13 mouse cellular contexts compared by ENCODE assay signal in genomic region chr10:62294112-62294511, GRCm38 (mm10). TPM values are rescaled to one million over a fixed set of nuclear protein-coding genes. Genes with fewer than 3 reads are reported as not detected.
DNase-seq lines count a peak whose midpoint lies in the region; ATAC-seq and TF ChIP-seq lines count a peak whose summit lies in the region.
"Had no signal": no experiment of that assay in that cellular context is flagged by ENCODE, and none has a peak within 500 bp of the region (broad histone marks: within the 10 kb centered on the region; RNA-seq: fewer than 3 reads in every experiment).

No protein-coding gene starts in this region.

- H3K36me3 ChIP-seq in embryonic facial prominence, embryonic 13.5 days, result peaks cover 73% of the 10 kb centered on the region
- peaks cover 22% of the 10 kb centered on the region for H3K36me3 ChIP-seq in embryonic facial prominence, embryonic 10.5 days (replicated peaks)
- peaks cover 35% of the 10 kb centered on the region; the same call in 1 of the 2 replicates for H3K36me3 ChIP-seq in kidney, embryonic 14.5 days (ENCODE audit: control insufficient read depth, insufficient read depth, low read length)

- no peak overlapping the region for H3K4me2 ChIP-seq in embryonic facial prominence, embryonic 13.5 days
- no peak overlapping the region for H3K4me2 ChIP-seq in kidney, embryonic 14.5 days (replicated peaks; ENCODE audit: low read depth, low read length)
- H3K4me2 ChIP-seq: liver, embryonic 12.5 days had no signal

- no peak overlapping the region for H3K27ac ChIP-seq in embryonic facial prominence, embryonic 13.5 days
- H3K27ac ChIP-seq in embryonic facial prominence, embryonic 10.5 days (replicated peaks), result no peak overlapping the region
- 0 out of 2 replicates have a peak overlapping the region, but pooled peaks have one; percentile 28 for H3K27ac ChIP-seq in cortical plate, adult 2 months (ENCODE audit: insufficient read depth, low read length)
- H3K27ac ChIP-seq in kidney, embryonic 14.5 days (ENCODE audit: low read depth, low read length), result no peak overlapping the region
- H3K27ac ChIP-seq: liver, embryonic 12.5 days had no signal

- TF ChIP-seq CTCF in cortical plate, adult 2 months (IDR thresholded peaks at IDR 0.05; ENCODE audit: extremely low read depth, insufficient read depth, low read length), result no peak

- WGBS in embryonic facial prominence, embryonic 13.5 days, result 69% methylated on average over 4 of the region's 4 CpGs
- 84% methylated on average over 4 of the region's 4 CpGs for WGBS in embryonic facial prominence, embryonic 10.5 days
- WGBS in kidney, embryonic 14.5 days, result 89% methylated on average over 4 of the region's 4 CpGs

- TF ChIP-seq POLR2A in cortical plate, adult 2 months (IDR thresholded peaks at IDR 0.05; ENCODE audit: extremely low read depth, insufficient read depth, low read length), result no peak

- no peaks in the 10 kb centered on the region for H3K4me1 ChIP-seq in embryonic facial prominence, embryonic 13.5 days
- H3K4me1 ChIP-seq in embryonic facial prominence, embryonic 10.5 days, result peaks cover 7% of the 10 kb centered on the region; the same call in 1 of the 2 replicates
- peaks cover 5% of the 10 kb centered on the region; the same call in 1 of the 2 replicates for H3K4me1 ChIP-seq in cortical plate, adult 2 months (ENCODE audit: control insufficient read depth, insufficient read depth, low read length)
- no peaks in the 10 kb centered on the region for H3K4me1 ChIP-seq in kidney, embryonic 14.5 days (ENCODE audit: control insufficient read depth, insufficient read depth, low read length)
- H3K4me1 ChIP-seq: liver, embryonic 12.5 days had no signal

- no peaks in the 10 kb centered on the region for H3K9me3 ChIP-seq in embryonic facial prominence, embryonic 13.5 days
- no peaks in the 10 kb centered on the region for H3K9me3 ChIP-seq in embryonic facial prominence, embryonic 10.5 days
- no peaks in the 10 kb centered on the region for H3K9me3 ChIP-seq in kidney, embryonic 14.5 days (ENCODE audit: control insufficient read depth, low read length)
- H3K9me3 ChIP-seq: liver, embryonic 12.5 days had no signal

- no peak overlapping the region for H3K4me3 ChIP-seq in embryonic facial prominence, embryonic 13.5 days
- H3K4me3 ChIP-seq in embryonic facial prominence, embryonic 10.5 days, result no peak overlapping the region
- H3K4me3 ChIP-seq in cortical plate, adult 2 months (ENCODE audit: insufficient read depth, low read length), result no peak overlapping the region
- no peak overlapping the region for H3K4me3 ChIP-seq in kidney, embryonic 14.5 days (ENCODE audit: low read length)
- H3K4me3 ChIP-seq: liver, embryonic 12.5 days had no signal

- DNase-seq in embryonic facial prominence, embryonic 10.5 days (ENCODE audit: low spot score), result no peak
- peak; percentile 90 for DNase-seq in brain, adult 2 months (ENCODE audit: low read depth, low spot score)
- DNase-seq in layer of hippocampus, postnatal 36 days, result peak; percentile 50 to 65
- DNase-seq in lung, postnatal 14 days, result no peak
- no peak for DNase-seq in ovary, postnatal 10 days (ENCODE audit: low spot score)
- DNase-seq: gastrocnemius, postnatal 10 days had no signal

- 0 out of 2 replicates have a peak overlapping the region, but pooled peaks have one; percentile 32 for H3K9ac ChIP-seq in embryonic facial prominence, embryonic 13.5 days
- no peak overlapping the region for H3K9ac ChIP-seq in kidney, embryonic 14.5 days (ENCODE audit: low read depth, low read length)
- H3K9ac ChIP-seq: liver, embryonic 12.5 days had no signal

- no peak for ATAC-seq in embryonic facial prominence, embryonic 13.5 days (ENCODE audit: insufficient number of reproducible peaks, insufficient read depth, low FRiP score, low TSS enrichment, low read depth)
- no peak for ATAC-seq in kidney, embryonic 14.5 days (ENCODE audit: low FRiP score, low TSS enrichment)
- ATAC-seq: inflammation-experienced regulatory T-cells, adult 6 months had no signal

- H3K27me3 ChIP-seq in embryonic facial prominence, embryonic 13.5 days, result no peaks in the 10 kb centered on the region
- H3K27me3 ChIP-seq in embryonic facial prominence, embryonic 10.5 days (replicated peaks; ENCODE audit: low read depth, poor library complexity, severe bottlenecking), result no peaks in the 10 kb centered on the region
- H3K27me3 ChIP-seq in kidney, embryonic 14.5 days (ENCODE audit: control insufficient read depth, insufficient read depth, low read length), result no peaks in the 10 kb centered on the region
- H3K27me3 ChIP-seq: liver, embryonic 12.5 days had no signal

RNA-seq across cellular contexts. Expression of gene Tacr2, which starts 41.9 kb away (rescaled TPM):
- not detected in 2 replicates for polyA plus RNA-seq in embryonic facial prominence, embryonic 13.5 days (2015; fragmentation: Nextera tagmentation; extraction: Ambion mirVana)
- not detected in 2 replicates for polyA plus RNA-seq in embryonic facial prominence, embryonic 10.5 days (2016; fragmentation: Nextera tagmentation; extraction: Ambion mirVana)
- polyA plus RNA-seq in cortical plate, adult 2 months (2012; rRNA removed), result 0.31 and 0.42 TPM in 2 replicates
- not detected for total RNA-seq in layer of hippocampus, postnatal 36 days (2021)
- polyA plus RNA-seq in kidney, embryonic 14.5 days (2014; fragmentation: Nextera tagmentation; extraction: Ambion mirVana), result not detected in 2 replicates
- total RNA-seq: gastrocnemius, postnatal 10 days; megakaryocyte, adult 5-6 weeks had no signal
- polyA plus RNA-seq: inflammation-experienced regulatory T-cells, adult 6 months; liver, embryonic 12.5 days; neural tube, embryonic 11.5 days had no signal

Comparison
In these comparisons a context has a peak if more than half of its experiments do, and no peak if none do; other contexts are left out.
1. DNase-seq: peak in brain, adult 2 months (single experiment) and layer of hippocampus, postnatal 36 days (2 of 2); none in embryonic facial prominence, embryonic 10.5 days (single experiment), lung, postnatal 14 days (single experiment) and ovary, postnatal 10 days (single experiment).